Mouse (Mus musculus): ENCODE data around the gene Arcn1.

The Arcn1 gene

GRCm38 (mm10) chr9:44740663-44741192 is 26.9 kb downstream of the Arcn1 start:
- DNase-seq, result no peak

- DNase-seq, result peak; percentile 99
These were observed 30.2 kb downstream of the Arcn1 start for GRCm38 (mm10) chr9:44737240-44737949.

GRCm38 (mm10) chr9:44736301-44736700 is 31.3 kb downstream of the Arcn1 start:
- DNase-seq, result peak; percentile 80

GRCm38 (mm10) chr9:44735886-44736285 is 31.8 kb downstream of the Arcn1 start:
- peak; percentile 93 for DNase-seq

GRCm38 (mm10) chr9:44734524-44735494 is 32.8 kb downstream of the Arcn1 start, which contains the start of gene Phldb1:
Phldb1 (minus strand) TSS chr9:44735198.
- DNase-seq, result peak; percentile 99

- DNase-seq, result peak; percentile 99
These were observed 33.7 kb downstream of the Arcn1 start for GRCm38 (mm10) chr9:44733671-44734523.

GRCm38 (mm10) chr9:44732921-44733530 is 34.6 kb downstream of the Arcn1 start:
- DNase-seq, result peak; percentile 97

GRCm38 (mm10) chr9:44732130-44732549 is 35.5 kb downstream of the Arcn1 start:
- DNase-seq, result peak; percentile 92

- DNase-seq, result no peak
These were observed 40.2 kb downstream of the Arcn1 start for GRCm38 (mm10) chr9:44727441-44727840.

- DNase-seq, result no peak
These were observed 41.1 kb downstream of the Arcn1 start for GRCm38 (mm10) chr9:44726431-44727146.

GRCm38 (mm10) chr9:44724665-44725064 is 43.0 kb downstream of the Arcn1 start:
- peak; percentile 91 for DNase-seq

GRCm38 (mm10) chr9:44724223-44724622 is 43.4 kb downstream of the Arcn1 start:
- peak; percentile 98 for DNase-seq

- peak; percentile 97 for DNase-seq
These were observed 44.1 kb downstream of the Arcn1 start for GRCm38 (mm10) chr9:44723521-44724041.

GRCm38 (mm10) chr9:44723008-44723407 is 44.6 kb downstream of the Arcn1 start:
- peak; percentile 96 for DNase-seq

GRCm38 (mm10) chr9:44722575-44722974 is 45.1 kb downstream of the Arcn1 start:
- peak; percentile 93 for DNase-seq

- peak; percentile 97 for DNase-seq
These were observed 45.8 kb downstream of the Arcn1 start for GRCm38 (mm10) chr9:44721877-44722186.

GRCm38 (mm10) chr9:44721154-44721876 is 46.3 kb downstream of the Arcn1 start:
- DNase-seq, result peak; percentile 99

- DNase-seq, result peak; percentile 97
These were observed 47.1 kb downstream of the Arcn1 start for GRCm38 (mm10) chr9:44720358-44721153.

GRCm38 (mm10) chr9:44719632-44720357 is 47.9 kb downstream of the Arcn1 start:
- DNase-seq, result peak; percentile 93

Data from heart, adult 11 months (tissue).